Mouse (Mus musculus) liver, embryonic 14.5 days (tissue): Measurements from ENCODE around the gene Rragb.

Experiments used
- CTCF ChIP-seq: IDR thresholded peaks from 2 replicates; pipeline ENCODE4 v1.5.1; 2016; ENCODE audit warnings: antibody characterized with exemption, low read depth, control low read depth
- EP300 ChIP-seq: IDR thresholded peaks from 2 replicates; pipeline ENCODE4 v1.6.1; 2016; ENCODE audit warnings: antibody characterized with exemption, low read depth

DNA sequence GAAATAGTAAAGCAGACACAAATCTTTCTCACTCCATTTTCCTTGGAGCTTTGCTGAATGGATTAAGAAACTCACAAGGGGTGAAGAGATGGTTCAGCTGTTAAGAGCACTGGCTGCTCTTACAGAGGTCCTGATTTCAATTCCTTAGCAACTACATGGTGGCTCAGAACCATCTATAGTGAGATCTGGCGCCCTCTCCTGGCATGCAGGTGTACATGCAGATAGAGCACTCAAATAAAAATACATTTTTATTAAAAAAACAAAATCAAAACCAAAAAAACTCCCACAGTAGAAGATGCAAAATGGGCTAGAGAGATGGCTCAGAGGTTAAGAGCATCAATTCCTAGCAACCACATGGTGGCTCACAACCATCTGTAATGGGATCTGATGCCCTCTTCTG is 35.0 kb downstream of the Rragb start:
- TF ChIP-seq CTCF: peak; percentile 52
- TF ChIP-seq EP300: no peak
